ENCODE assay signal across 9 mouse cellular contexts in genomic region chr5:36835933-36836332, GRCm38 (mm10). TPM values are rescaled to one million over a fixed set of nuclear protein-coding genes. Genes with fewer than 3 reads are reported as not detected.
DNase-seq lines count a peak whose midpoint lies in the region; ATAC-seq and TF ChIP-seq lines count a peak whose summit lies in the region.
"Had no signal": no experiment of that assay in that cellular context is flagged by ENCODE, and none has a peak within 500 bp of the region (broad histone marks: within the 10 kb centered on the region; RNA-seq: fewer than 3 reads in every experiment).

No protein-coding gene starts in this region.

- peak; percentile 95 for TF ChIP-seq CTCF in gastrocnemius, adult 2 months (IDR thresholded peaks at IDR 0.05)
- peak; percentile 97 for TF ChIP-seq CTCF in left cerebral cortex, adult 2 months (IDR thresholded peaks at IDR 0.05)
- peak; percentile 92; the same call in 1 of the 2 replicates for TF ChIP-seq CTCF in small intestine, adult 2 months (IDR thresholded peaks at IDR 0.05; ENCODE audit: extremely low read depth, insufficient read length, insufficient replicate concordance, low read depth, low read length)

- WGBS in midbrain, embryonic 14.5 days = under 1% methylated on average over 6 of the region's 6 CpGs
- 2% methylated on average over 6 of the region's 6 CpGs for WGBS in small intestine, adult 2 months

- H3K9ac ChIP-seq in midbrain, embryonic 14.5 days (replicated peaks; ENCODE audit: low read length) = no peak overlapping the region

- intact Hi-C loops in gastrocnemius, adult 2 months (cut with DNase I) = loop anchor here (10.0 kb wide), 2 partner anchors 119 to 159 kb away; no protein-coding TSS in a partner anchor
- intact Hi-C loops in gastrocnemius, postnatal 14 days (cut with DNase I; ENCODE audit: low total_unique reads) = no loop called here
- intact Hi-C loops in left cerebral cortex, adult 2 months (cut with DNase I) = loop anchor here (1.0 to 5.0 kb wide), 3 partner anchors 84 to 271 kb away; no protein-coding TSS in a partner anchor

- H3K4me2 ChIP-seq in midbrain, embryonic 14.5 days (ENCODE audit: low read length) = no peak overlapping the region

- H3K4me3 ChIP-seq in gastrocnemius, adult 2 months = no peak overlapping the region
- no peak overlapping the region for H3K4me3 ChIP-seq in left cerebral cortex, adult 2 months
- H3K4me3 ChIP-seq in midbrain, embryonic 14.5 days (replicated peaks; ENCODE audit: low read depth, low read length) = no peak overlapping the region
- H3K4me3 ChIP-seq in small intestine, adult 2 months (ENCODE audit: low read depth, low read length) = no peak overlapping the region

- no peaks in the 10 kb centered on the region for H3K9me3 ChIP-seq in midbrain, embryonic 14.5 days (ENCODE audit: control insufficient read depth, low read length)

- peaks cover 4% of the 10 kb centered on the region for H3K4me1 ChIP-seq in midbrain, embryonic 14.5 days (ENCODE audit: control insufficient read depth, insufficient read depth, low read length)
- no peaks in the 10 kb centered on the region for H3K4me1 ChIP-seq in small intestine, adult 2 months (ENCODE audit: control insufficient read depth, insufficient read depth, insufficient read length, low read length)

- H3K36me3 ChIP-seq in midbrain, embryonic 14.5 days (ENCODE audit: control insufficient read depth, insufficient read depth, low read length) = no peaks in the 10 kb centered on the region
- no peaks in the 10 kb centered on the region for H3K36me3 ChIP-seq in small intestine, adult 2 months (ENCODE audit: control insufficient read depth, insufficient read depth, low read length)

- no peaks in the 10 kb centered on the region for H3K27me3 ChIP-seq in midbrain, embryonic 14.5 days (ENCODE audit: control insufficient read depth, insufficient read depth, low read length)
- H3K27me3 ChIP-seq in small intestine, adult 2 months (ENCODE audit: control insufficient read depth, insufficient read depth, low read length) = no peaks in the 10 kb centered on the region

- peak; percentile 65 for DNase-seq in gastrocnemius, adult 2 months
- DNase-seq in gastrocnemius, postnatal 25 days = no peak
- DNase-seq in R1 (ENCODE audit: low read depth, low spot score) = peak; percentile 69
- DNase-seq in cerebellum, postnatal 25 days = peak; percentile 92 to 94
- DNase-seq in gastrocnemius, postnatal 14 days = peak; percentile 59
- peak; percentile 73 to 87 for DNase-seq in left cerebral cortex, adult 2 months (ENCODE audit: extremely low spot score in 1 of 2, low spot score in 2 of 2)
- DNase-seq in midbrain, embryonic 14.5 days = peak; percentile 91

- H3K27ac ChIP-seq in gastrocnemius, adult 2 months = no peak overlapping the region
- peak overlapping the region; percentile 28 for H3K27ac ChIP-seq in left cerebral cortex, adult 2 months
- no peak overlapping the region for H3K27ac ChIP-seq in midbrain, embryonic 14.5 days (replicated peaks; ENCODE audit: low read depth, low read length)
- no peak overlapping the region for H3K27ac ChIP-seq in small intestine, adult 2 months (ENCODE audit: insufficient read depth, low read depth, low read length)
- H3K27ac ChIP-seq: macrophage had no signal

- ATAC-seq in midbrain, embryonic 14.5 days (ENCODE audit: low FRiP score, low TSS enrichment) = no peak

- no peak for TF ChIP-seq POLR2A in small intestine, adult 2 months (IDR thresholded peaks at IDR 0.05; ENCODE audit: low read depth, low read length)

RNA-seq across cellular contexts. Expression of gene Man2b2, which starts 5.5 kb away (rescaled TPM):
- 1 to 10 TPM; 4.7 to 6.2 TPM for total RNA-seq in gastrocnemius, adult 2 months (2021)
- 1 to 10 TPM; 3.5 to 5.2 TPM for total RNA-seq in gastrocnemius, postnatal 25 days (2021)
- 1 to 10 TPM; 6.8 to 9.1 TPM for total RNA-seq in gastrocnemius, postnatal 14 days (2021)
- total RNA-seq in left cerebral cortex, adult 2 months (2021) = 10 to 100 TPM; 25.3 to 25.8 TPM
- 7.8 and 10.3 TPM in 2 replicates for polyA plus RNA-seq in midbrain, embryonic 14.5 days (2014; fragmentation: Nextera tagmentation; extraction: Ambion mirVana)
- 57.4 and 104 TPM in 2 replicates for polyA plus RNA-seq in small intestine, adult 2 months (2012; rRNA removed)

RNA-seq across cellular contexts. Expression of gene Ppp2r2c, which starts 32.4 kb away (rescaled TPM):
- under 1 TPM; 0.17 to 0.18 TPM for total RNA-seq in gastrocnemius, adult 2 months (2021)
- total RNA-seq in gastrocnemius, postnatal 25 days (2021) = under 1 TPM; 0.41 to 0.70 TPM
- under 1 TPM; 0.24 to 0.70 TPM for total RNA-seq in gastrocnemius, postnatal 14 days (2021)
- 100 to 1,000 TPM; 448 to 462 TPM for total RNA-seq in left cerebral cortex, adult 2 months (2021)
- polyA plus RNA-seq in midbrain, embryonic 14.5 days (2014; fragmentation: Nextera tagmentation; extraction: Ambion mirVana) = 38.3 and 44.6 TPM in 2 replicates
- 0.62 and 0.89 TPM in 2 replicates for polyA plus RNA-seq in small intestine, adult 2 months (2012; rRNA removed)
- polyA plus RNA-seq: macrophage had no signal

RNA-seq across cellular contexts. Expression of gene Mrfap1, which starts 39.4 kb away (rescaled TPM):
- 100 to 1,000 TPM; 207 to 261 TPM for total RNA-seq in gastrocnemius, adult 2 months (2021)
- total RNA-seq in gastrocnemius, postnatal 25 days (2021) = 100 to 1,000 TPM; 220 to 232 TPM
- total RNA-seq in gastrocnemius, postnatal 14 days (2021) = 100 to 1,000 TPM; 264 to 293 TPM
- total RNA-seq in left cerebral cortex, adult 2 months (2021) = 100 to 1,000 TPM; 409 to 435 TPM
- polyA plus RNA-seq in midbrain, embryonic 14.5 days (2014; fragmentation: Nextera tagmentation; extraction: Ambion mirVana) = 355 and 360 TPM in 2 replicates
- polyA plus RNA-seq in small intestine, adult 2 months (2012; rRNA removed) = 69.3 and 132 TPM in 2 replicates

Comparison
In these comparisons a context has a peak if more than half of its experiments do, and no peak if none do; other contexts are left out.
1. RNA of gene Ppp2r2c, which starts 32.4 kb away (total RNA-seq): 448 to 462 TPM in left cerebral cortex, adult 2 months; 0.24 to 0.70 TPM in gastrocnemius, postnatal 14 days, 0.41 to 0.70 TPM in gastrocnemius, postnatal 25 days and 0.17 to 0.18 TPM in gastrocnemius, adult 2 months; every median in the first group is over 100 times any median in the second.
2. Peak in every context shown above with its lines, with median percentiles within 50 percentile points of each other: CTCF ChIP-seq.